9 mouse cellular contexts compared by ENCODE assay signal in genomic region chr13:70159604-70160003, GRCm38 (mm10).
DNase-seq lines count a peak whose midpoint lies in the region; ATAC-seq and TF ChIP-seq lines count a peak whose summit lies in the region.
"Had no signal": no experiment of that assay in that cellular context is flagged by ENCODE, and none has a peak within 500 bp of the region (broad histone marks: within the 10 kb centered on the region; RNA-seq: fewer than 3 reads in every experiment).

No protein-coding gene starts in this region.

- TF ChIP-seq EP300 in stomach, postnatal 0 days (optimal IDR thresholded peaks at IDR 0.05): no peak

- no peaks in the 10 kb centered on the region for H3K9me3 ChIP-seq in kidney, embryonic 16.5 days (ENCODE audit: low read length)
- H3K9me3 ChIP-seq in stomach, postnatal 0 days (ENCODE audit: control insufficient read depth, low read length): no peaks in the 10 kb centered on the region
- no peaks in the 10 kb centered on the region for H3K9me3 ChIP-seq in heart, embryonic 11.5 days (replicated peaks; ENCODE audit: control insufficient read depth, low read length)

- TF ChIP-seq CTCF in stomach, postnatal 0 days (IDR thresholded peaks at IDR 0.05; ENCODE audit: low read depth): no peak

- WGBS in kidney, embryonic 16.5 days: 46% methylated on average over 6 of the region's 6 CpGs
- WGBS in stomach, postnatal 0 days: 36% methylated on average over 6 of the region's 6 CpGs
- 72% methylated on average over 6 of the region's 6 CpGs for whole genome bisulfite sequencing in heart, embryonic 11.5 days (ENCODE audit: insufficient replicate concordance)

- H3K36me3 ChIP-seq in kidney, embryonic 16.5 days (ENCODE audit: insufficient read depth, low read length): no peaks in the 10 kb centered on the region
- no peaks in the 10 kb centered on the region for H3K36me3 ChIP-seq in stomach, postnatal 0 days (ENCODE audit: control insufficient read depth, insufficient read depth, low read length)
- no peaks in the 10 kb centered on the region for H3K36me3 ChIP-seq in heart, embryonic 11.5 days (ENCODE audit: control insufficient read depth, insufficient read depth, low read length)

- H3K4me1 ChIP-seq in kidney, embryonic 16.5 days (ENCODE audit: insufficient read depth, low read length): peaks cover 5% of the 10 kb centered on the region
- H3K4me1 ChIP-seq in stomach, postnatal 0 days (replicated peaks; ENCODE audit: control insufficient read depth, insufficient read depth): no peaks in the 10 kb centered on the region; the same call in 1 of the 2 replicates
- no peaks in the 10 kb centered on the region for H3K4me1 ChIP-seq in heart, embryonic 11.5 days (ENCODE audit: control insufficient read depth, insufficient read depth, low read length)

- no peak for ATAC-seq in kidney, embryonic 16.5 days (ENCODE audit: low FRiP score, low TSS enrichment)
- peak; percentile 61; the same call in 1 of the 2 replicates for ATAC-seq in stomach, postnatal 0 days (ENCODE audit: low FRiP score, low TSS enrichment)
- no peak for ATAC-seq in heart, embryonic 11.5 days (replicated peaks; ENCODE audit: insufficient number of reproducible peaks, low FRiP score, low TSS enrichment)

- H3K4me2 ChIP-seq in kidney, embryonic 16.5 days (replicated peaks; ENCODE audit: low read depth, low read length): no peak overlapping the region
- peak overlapping the region; percentile 2; the same call in 1 of the 2 replicates for H3K4me2 ChIP-seq in stomach, postnatal 0 days (replicated peaks; ENCODE audit: low read depth)
- H3K4me2 ChIP-seq in heart, embryonic 11.5 days: no peak overlapping the region

- intact Hi-C loops in left cerebral cortex, postnatal 14 days (cut with DNase I): no loop called here

- H3K9ac ChIP-seq in kidney, embryonic 16.5 days (replicated peaks; ENCODE audit: low read length): no peak overlapping the region
- no peak overlapping the region for H3K9ac ChIP-seq in stomach, postnatal 0 days (ENCODE audit: low read length)
- H3K9ac ChIP-seq in heart, embryonic 11.5 days (ENCODE audit: low read depth, low read length): no peak overlapping the region

- no peak overlapping the region for H3K27ac ChIP-seq in kidney, embryonic 16.5 days (ENCODE audit: low read length)
- H3K27ac ChIP-seq in stomach, postnatal 0 days (replicated peaks): peak overlapping the region; percentile 78
- H3K27ac ChIP-seq in heart, embryonic 11.5 days (ENCODE audit: low read depth, low read length): no peak overlapping the region

- DNase-seq in kidney, postnatal 4 days: peak; percentile 11 to 12
- peak; percentile 53 to 73 for DNase-seq in frontal cortex, postnatal 36 days (ENCODE audit: low spot score in 2 of 2)
- DNase-seq in left cerebral cortex, postnatal 14 days (ENCODE audit: low spot score in 2 of 2): peak; percentile 63 to 85
- no peak for DNase-seq in stomach, postnatal 0 days (ENCODE audit: low spot score)
- DNase-seq in spleen, postnatal 4 days (ENCODE audit: low spot score in 2 of 2): no peak
- DNase-seq: kidney, postnatal 10 days had no signal

- no peaks in the 10 kb centered on the region for H3K27me3 ChIP-seq in kidney, embryonic 16.5 days (ENCODE audit: insufficient read depth, low read length)
- no peaks in the 10 kb centered on the region for H3K27me3 ChIP-seq in stomach, postnatal 0 days (ENCODE audit: control insufficient read depth, insufficient read depth, low read length)
- no peaks in the 10 kb centered on the region for H3K27me3 ChIP-seq in heart, embryonic 11.5 days (ENCODE audit: control insufficient read depth, insufficient read depth, low read length)
- H3K27me3 ChIP-seq: CH12.LX had no signal

- no peak overlapping the region for H3K4me3 ChIP-seq in kidney, embryonic 16.5 days (ENCODE audit: low read length)
- no peak overlapping the region for H3K4me3 ChIP-seq in stomach, postnatal 0 days (ENCODE audit: low read depth, low read length)
- H3K4me3 ChIP-seq in heart, embryonic 11.5 days (ENCODE audit: low read depth, low read length): no peak overlapping the region

Comparison
In these comparisons a context has a peak if more than half of its experiments do, and no peak if none do; other contexts are left out.
1. DNase-seq: peak in kidney, postnatal 4 days (2 of 2), frontal cortex, postnatal 36 days (2 of 2) and left cerebral cortex, postnatal 14 days (2 of 2); none in stomach, postnatal 0 days (single experiment) and spleen, postnatal 4 days (0 of 2).